Mouse (Mus musculus): Measurements from ENCODE around the gene Gsdma2.
A peak's percentile ranks its signal among the peaks of the same experiment; 100 is the strongest.
"Not testable (repeated sequence)": the region's sequence is repeated elsewhere in the genome, so short reads cannot be mapped to it uniquely, and the experiment has no call there.

GRCm38 (mm10) chr11:98673136-98673535 is 26.6 kb downstream of the Gsdma2 start:
- TF ChIP-seq POLR2A (IDR thresholded peaks at IDR 0.05; ENCODE audit: extremely low read depth, insufficient read depth, low read length) = not testable (repeated sequence)
- TF ChIP-seq CTCF (IDR thresholded peaks at IDR 0.05; ENCODE audit: low read depth, low read length) = peak; percentile 40

Data from liver, adult 2 months (tissue).